Mouse (Mus musculus) cortical plate, adult 2 months (tissue): Measurements from ENCODE around the gene Eddm3b.

Source experiments
- CTCF ChIP-seq: fragments of 200-500 bp; IDR thresholded peaks from 2 replicates; pipeline ENCODE4 v1.5.1; 2011; ENCODE audit warnings: mild to moderate bottlenecking, control low read depth, low read length; ENCODE audit not compliant: insufficient read depth; ENCODE audit errors: extremely low read depth
- POLR2A ChIP-seq: fragments of 200-500 bp; IDR thresholded peaks from 2 replicates; pipeline ENCODE4 v1.6.1; 2011; ENCODE audit warnings: mild to moderate bottlenecking, low read length, control low read depth; ENCODE audit not compliant: insufficient read depth; ENCODE audit errors: extremely low read depth

- TF ChIP-seq POLR2A: no peak
- no peak for TF ChIP-seq CTCF
Observed at GRCm38 (mm10) chr14:51146685-51147084, 32.5 kb downstream of the Eddm3b start, which contains the start of gene Rnase1.
